Mouse (Mus musculus) thymus, postnatal 0 days (tissue): Measurements from ENCODE around the gene Vac14. TPM values are rescaled to one million over a fixed set of nuclear protein-coding genes. Genes with fewer than 3 reads are reported as not detected.

Experiments used
- DNase-seq: peaks from one replicate; pipeline ENCODE4 v3.0.0-alpha.2; 2015; ENCODE audit warnings: low spot score
- polyA plus RNA-seq: library from polyadenylated mRNA; unstranded; fragments of >200 nt; fragmentation: Nextera tagmentation; extraction: Ambion mirVana; gene quantifications from 2 replicates; pipeline ENCODE4 v1.2.1, GENCODE M21; 2015

Gene Vac14
- polyA plus RNA-seq, 1 experiment from 2014 or later = 15.9 TPM

DNA sequence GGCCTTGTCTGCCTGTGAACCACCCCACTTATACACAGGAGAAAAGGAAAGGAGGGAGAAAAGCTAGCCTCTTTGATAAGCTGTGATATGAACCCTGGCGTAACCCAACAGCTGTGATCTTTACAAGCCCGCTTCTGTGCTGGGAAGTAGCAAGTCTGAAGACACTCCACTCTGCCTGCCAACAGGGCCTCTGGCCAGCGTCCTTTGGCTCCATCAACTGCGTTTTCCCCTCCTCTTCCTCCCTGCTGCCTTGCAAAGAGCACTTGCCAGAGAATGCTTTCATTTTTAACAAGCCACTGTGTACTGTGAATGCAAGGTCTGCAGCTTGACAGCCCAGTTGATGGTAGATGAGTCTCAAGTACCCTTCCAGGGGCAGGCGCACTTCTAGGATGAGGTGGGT is 69.3 kb downstream of the Vac14 start:
- no peak for DNase-seq

DNA sequence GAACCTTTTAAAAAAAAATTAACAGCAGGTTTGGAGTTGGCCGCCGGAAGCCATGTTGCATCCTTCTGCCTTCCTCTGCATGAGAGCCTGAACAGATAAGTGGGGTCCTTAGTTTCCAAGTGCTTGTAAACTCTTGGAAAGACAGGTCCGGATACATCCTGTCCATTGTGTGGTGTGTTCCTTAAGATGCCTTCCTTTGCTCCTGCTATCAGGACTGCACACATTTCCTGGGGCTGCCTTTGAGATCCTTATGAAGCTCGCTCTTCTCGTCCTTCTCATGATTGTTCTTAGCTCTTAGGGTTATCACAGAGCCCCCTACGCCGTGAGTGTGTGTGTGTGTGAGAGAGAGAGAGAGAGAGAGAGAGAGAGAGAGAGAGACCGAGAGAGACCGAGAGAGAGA is 71.6 kb downstream of the Vac14 start:
- no peak for DNase-seq

- no peak for DNase-seq
These were observed 75.8 kb downstream of the Vac14 start for GRCm38 (mm10) chr8:110694226-110694625.

DNA sequence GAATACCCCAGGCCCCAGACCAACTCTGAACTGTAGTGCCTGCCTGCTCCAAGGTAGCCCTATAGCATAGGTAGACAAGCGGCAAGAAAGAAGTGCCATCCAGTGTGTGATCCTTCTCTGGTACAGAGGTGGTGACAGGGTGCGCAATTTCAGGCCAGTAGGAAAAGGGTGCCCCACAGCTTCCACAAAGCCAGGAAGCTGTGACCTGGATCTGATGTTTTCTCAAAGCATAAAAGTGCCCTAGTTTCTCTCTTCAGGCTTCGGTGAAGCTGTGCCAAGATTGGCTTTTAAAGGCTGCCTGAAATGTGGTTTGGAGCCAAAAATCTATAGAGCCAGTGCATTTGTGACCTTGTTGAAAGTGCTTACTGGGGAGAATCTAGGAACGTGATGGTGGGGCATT is 76.4 kb downstream of the Vac14 start:
- DNase-seq = no peak

- DNase-seq = no peak
These were observed 77.0 kb downstream of the Vac14 start for GRCm38 (mm10) chr8:110695431-110695830.

DNA sequence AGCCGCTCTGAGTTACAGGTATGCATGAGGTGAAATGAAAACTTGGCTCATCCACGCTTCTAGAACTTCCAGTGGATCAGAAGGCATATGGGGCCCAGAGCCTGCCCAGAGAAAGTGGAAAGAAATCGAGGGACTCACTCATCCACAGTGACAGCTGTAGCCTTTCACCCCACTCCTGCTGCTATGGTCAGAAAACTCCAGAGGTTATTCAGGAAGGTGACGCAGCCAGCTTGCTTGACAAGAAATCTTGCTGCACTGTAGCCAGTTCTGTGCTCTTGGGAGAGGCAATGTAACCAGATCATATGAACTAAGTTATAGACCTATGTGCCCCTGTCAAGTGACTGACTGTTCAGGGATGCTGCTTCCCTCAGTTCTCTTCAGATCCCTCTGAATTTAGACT is 77.7 kb downstream of the Vac14 start:
- DNase-seq = no peak

- DNase-seq = no peak
These were observed 79.2 kb downstream of the Vac14 start for GRCm38 (mm10) chr8:110697571-110697970.

DNA sequence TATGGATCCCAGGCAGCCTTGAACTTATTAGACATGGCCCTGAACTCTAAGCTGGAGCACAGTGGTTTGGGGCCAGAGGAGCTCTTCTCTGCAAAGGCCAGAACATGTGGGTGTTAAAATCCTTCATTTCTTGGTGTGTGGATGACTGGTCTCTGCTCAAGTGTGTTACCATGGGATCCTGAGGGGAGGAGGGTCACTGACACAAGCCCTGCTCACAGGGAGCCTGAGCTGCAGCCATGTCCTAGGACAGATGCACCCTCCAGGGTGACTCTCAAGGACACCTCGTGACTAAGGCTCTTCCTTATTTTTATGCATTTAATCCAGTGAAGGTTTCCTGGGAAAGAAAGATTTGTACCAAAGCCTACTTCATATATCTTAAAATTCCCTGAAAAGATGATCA is 79.7 kb downstream of the Vac14 start:
- no peak for DNase-seq

- no peak for DNase-seq
These were observed 81.1 kb downstream of the Vac14 start for GRCm38 (mm10) chr8:110699501-110699900.

GRCm38 (mm10) chr8:110700561-110700960 is 82.2 kb downstream of the Vac14 start:
- DNase-seq = no peak

DNA sequence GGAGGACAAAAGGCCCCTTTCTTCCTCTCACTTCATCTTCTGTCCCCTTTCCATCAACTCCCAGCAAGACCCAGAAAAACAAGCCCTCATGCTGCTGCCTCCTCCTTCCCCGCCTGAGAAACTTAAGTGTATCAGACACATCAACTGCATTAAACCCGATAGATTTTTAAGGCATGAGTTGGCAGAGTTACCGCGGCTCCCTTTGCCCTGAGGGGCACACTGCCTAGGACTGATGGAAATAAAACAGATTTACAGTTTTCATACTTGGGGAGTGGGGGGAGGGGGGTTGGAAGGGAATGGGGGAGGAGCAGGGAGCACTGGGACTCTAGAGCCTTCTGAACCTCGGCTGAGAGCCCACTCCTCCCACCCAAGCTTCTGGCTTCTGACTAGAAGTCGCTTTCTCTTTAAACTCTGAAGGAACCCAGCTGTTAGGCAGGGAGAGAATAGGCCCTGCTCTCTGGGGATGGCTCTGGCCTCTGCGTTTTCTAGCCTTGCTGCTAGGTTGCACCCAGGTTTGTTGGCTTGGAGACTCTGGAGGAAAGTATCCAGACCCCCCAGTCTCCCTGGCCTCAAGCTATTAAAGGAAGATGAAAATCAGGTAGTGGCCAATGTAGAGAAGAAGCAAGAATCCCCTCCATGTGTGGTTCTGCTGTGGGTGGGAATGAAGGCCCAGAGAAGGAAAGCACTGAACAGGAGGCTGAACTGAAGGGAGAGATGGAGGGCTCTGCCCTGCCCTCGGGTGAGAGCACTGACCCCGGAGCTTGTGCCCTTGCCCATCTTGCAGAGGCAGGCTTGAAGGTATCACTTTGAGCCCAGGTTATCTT is 84.5 kb downstream of the Vac14 start:
- DNase-seq = no peak

DNA sequence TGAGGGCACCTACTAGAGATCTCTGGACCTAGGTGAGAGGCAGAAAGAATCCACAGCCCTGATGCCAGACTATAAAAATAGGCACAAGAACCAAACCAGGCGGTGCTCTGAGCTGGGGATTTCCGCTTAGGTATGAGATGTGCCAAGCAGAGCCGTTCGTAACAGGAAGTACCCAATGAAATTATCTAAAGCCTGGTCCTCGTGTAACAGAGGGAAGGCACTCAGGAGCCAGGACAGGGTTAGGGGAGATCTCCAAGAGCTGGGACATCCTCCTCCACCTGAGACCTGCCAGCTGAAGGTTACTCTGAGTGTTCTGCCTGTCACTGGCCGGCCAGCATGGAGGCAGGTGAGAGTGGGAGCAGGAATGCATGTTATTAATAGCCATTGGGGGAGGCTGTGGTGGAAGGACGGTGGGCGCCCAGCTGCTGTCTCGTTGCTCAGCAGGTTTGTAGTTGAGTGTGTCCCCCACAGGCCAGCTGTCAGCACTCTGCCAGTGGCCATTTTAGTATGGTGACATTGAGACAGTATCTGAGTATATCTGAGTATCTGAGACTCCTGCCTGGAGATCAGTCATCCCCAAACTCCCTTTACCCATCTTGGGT is 85.2 kb downstream of the Vac14 start:
- DNase-seq = no peak

DNA sequence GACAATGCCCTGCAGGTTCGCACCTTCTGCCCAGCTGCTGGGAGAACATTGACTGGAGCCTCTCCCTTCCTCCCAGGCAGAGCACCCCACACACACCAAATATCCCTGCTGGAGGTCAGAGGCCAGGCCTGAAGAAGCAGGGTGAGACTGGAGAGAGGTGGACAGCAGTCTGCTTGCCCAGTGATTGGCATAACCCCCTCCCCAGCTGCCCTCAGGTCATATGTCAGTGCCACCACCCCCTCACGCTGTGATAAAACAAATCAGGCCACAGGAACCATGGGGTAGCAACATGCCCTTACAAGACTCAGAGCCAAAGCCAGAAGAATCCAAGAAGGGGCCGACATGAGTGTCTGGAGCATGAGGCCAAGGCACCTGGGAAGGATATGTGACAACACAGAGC is 85.7 kb downstream of the Vac14 start:
- no peak for DNase-seq

GRCm38 (mm10) chr8:110705391-110706287 is 87.3 kb downstream of the Vac14 start:
- no peak for DNase-seq

GRCm38 (mm10) chr8:110706288-110706870 is 88.0 kb downstream of the Vac14 start:
- no peak for DNase-seq

- DNase-seq = no peak
These were observed 90.0 kb downstream of the Vac14 start for GRCm38 (mm10) chr8:110708429-110708828.

- no peak for DNase-seq
These were observed 92.2 kb downstream of the Vac14 start for GRCm38 (mm10) chr8:110710593-110710992.

GRCm38 (mm10) chr8:110711271-110711934 is 93.0 kb downstream of the Vac14 start:
- DNase-seq = no peak

- DNase-seq = no peak
These were observed 94.7 kb downstream of the Vac14 start for GRCm38 (mm10) chr8:110713073-110713472.

- no peak for DNase-seq
These were observed 96.6 kb downstream of the Vac14 start for GRCm38 (mm10) chr8:110714827-110715519.
